Mouse (Mus musculus): ENCODE data around the gene Pidd1.

DNA sequence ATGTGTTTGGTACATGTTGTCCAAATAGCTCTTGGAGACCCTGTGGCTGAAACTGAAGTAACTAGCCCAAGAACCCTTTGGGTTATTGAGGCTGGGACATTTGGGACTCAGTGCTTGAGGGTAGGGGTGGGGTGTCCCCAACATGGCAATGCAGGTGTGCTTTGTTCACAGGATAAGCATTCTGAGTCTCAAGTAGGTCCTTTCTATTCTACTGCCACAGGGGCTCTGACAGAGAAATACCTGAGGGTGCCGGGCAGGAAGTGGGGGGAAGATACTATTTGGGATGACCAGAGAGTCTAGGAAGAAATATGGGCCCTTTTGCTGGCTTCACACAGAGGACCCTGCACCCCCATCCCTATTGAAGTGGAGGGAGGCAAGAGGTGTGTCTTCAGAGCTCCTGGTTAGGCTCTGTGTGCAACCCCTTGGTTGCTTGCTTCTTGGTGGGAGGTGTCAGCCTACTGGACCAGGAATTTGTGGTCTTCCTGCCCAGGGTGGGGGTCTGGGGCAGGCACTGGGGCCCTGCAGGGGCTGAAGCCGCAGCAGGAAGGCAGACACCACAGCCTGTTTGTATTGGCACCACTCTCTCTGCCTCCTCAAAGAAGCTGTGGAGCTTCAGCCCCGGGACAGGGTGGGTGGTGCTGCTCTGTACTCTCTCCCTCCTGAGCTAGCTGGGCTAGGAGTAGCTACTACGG is 33.9 kb upstream of the Pidd1 start:
- TF ChIP-seq EP300 (IDR thresholded peaks at IDR 0.05; ENCODE audit: insufficient read depth, low read depth, low read length) = no peak
- no peak for TF ChIP-seq CTCF (IDR thresholded peaks at IDR 0.05)
- TF ChIP-seq POLR2A (IDR thresholded peaks at IDR 0.05; ENCODE audit: insufficient read depth, low read depth, low read length) = no peak

Data from heart, adult 2 months (tissue).